Comparison of ENCODE assay signal across 27 mouse cellular contexts in genomic region chr5:139559782-139560181, GRCm38 (mm10). TPM values are rescaled to one million over a fixed set of nuclear protein-coding genes. Genes with fewer than 3 reads are reported as not detected.
DNase-seq lines count a peak whose midpoint lies in the region; ATAC-seq and TF ChIP-seq lines count a peak whose summit lies in the region.
"Had no signal": no experiment of that assay in that cellular context is flagged by ENCODE, and none has a peak within 500 bp of the region (broad histone marks: within the 10 kb centered on the region; RNA-seq: fewer than 3 reads in every experiment).

No protein-coding gene starts in this region.

- peaks cover 87% of the 10 kb centered on the region for H3K27me3 ChIP-seq in hindbrain, embryonic 14.5 days (ENCODE audit: control insufficient read depth, insufficient read depth, low read length)
- peaks cover 9% of the 10 kb centered on the region; the same call in 1 of the 2 replicates for H3K27me3 ChIP-seq in hindbrain, postnatal 0 days (ENCODE audit: insufficient read depth, low read length)
- peaks cover 100% of the 10 kb centered on the region for H3K27me3 ChIP-seq in midbrain, embryonic 10.5 days (ENCODE audit: low read depth, poor library complexity, severe bottlenecking)
- H3K27me3 ChIP-seq in midbrain, embryonic 15.5 days (replicated peaks): peaks cover 48% of the 10 kb centered on the region

- H3K4me2 ChIP-seq in hindbrain, embryonic 14.5 days (replicated peaks): no peak overlapping the region
- no peak overlapping the region for H3K4me2 ChIP-seq in hindbrain, postnatal 0 days (ENCODE audit: low read depth, low read length)
- H3K4me2 ChIP-seq in midbrain, embryonic 15.5 days: no peak overlapping the region
- H3K4me2 ChIP-seq: heart, embryonic 15.5 days; midbrain, embryonic 11.5 days had no signal

- no peak overlapping the region for H3K4me3 ChIP-seq in hindbrain, embryonic 14.5 days (replicated peaks; ENCODE audit: low read length)
- no peak overlapping the region for H3K4me3 ChIP-seq in hindbrain, postnatal 0 days (ENCODE audit: low read length)
- no peak overlapping the region for H3K4me3 ChIP-seq in midbrain, embryonic 10.5 days
- no peak overlapping the region for H3K4me3 ChIP-seq in midbrain, embryonic 15.5 days
- H3K4me3 ChIP-seq: heart, embryonic 15.5 days; limb, embryonic 10.5 days had no signal

- DNase-seq in adrenal gland, adult (ENCODE audit: inconsistent age in 2 of 2, low spot score in 1 of 2): peak; percentile 31 to 64
- DNase-seq in adrenal gland, postnatal 14 days: no peak
- no peak for DNase-seq in hindbrain, embryonic 14.5 days (ENCODE audit: low spot score)
- no peak for DNase-seq in hindbrain, postnatal 0 days (ENCODE audit: low spot score)
- no peak for DNase-seq in midbrain, embryonic 10.5 days (ENCODE audit: low spot score)
- no peak for DNase-seq in frontal cortex, postnatal 25 days (ENCODE audit: low spot score in 2 of 2)
- DNase-seq: adrenal gland, adult 8-10 months; heart, postnatal 36 days; kidney, adult 8-10 months; liver; lung, postnatal 10 days; thymus, adult 18-20 months; thymus, postnatal 36 days had no signal

- no peak overlapping the region for H3K9ac ChIP-seq in hindbrain, embryonic 14.5 days
- H3K9ac ChIP-seq in hindbrain, postnatal 0 days (replicated peaks; ENCODE audit: low read length): no peak overlapping the region
- no peak overlapping the region for H3K9ac ChIP-seq in midbrain, embryonic 15.5 days
- H3K9ac ChIP-seq: heart, embryonic 15.5 days had no signal

- no peak for TF ChIP-seq CTCF in hindbrain, postnatal 0 days (IDR thresholded peaks at IDR 0.05; ENCODE audit: low read depth)

- H3K4me1 ChIP-seq in hindbrain, embryonic 14.5 days (replicated peaks; ENCODE audit: control insufficient read depth, insufficient read depth, low read length): peaks cover 37% of the 10 kb centered on the region
- peaks cover 17% of the 10 kb centered on the region for H3K4me1 ChIP-seq in hindbrain, postnatal 0 days (ENCODE audit: insufficient read depth, low read length)
- peaks cover 62% of the 10 kb centered on the region for H3K4me1 ChIP-seq in midbrain, embryonic 10.5 days
- H3K4me1 ChIP-seq in midbrain, embryonic 15.5 days: peaks cover 39% of the 10 kb centered on the region

- H3K27ac ChIP-seq in hindbrain, embryonic 14.5 days: peak overlapping the region; percentile 71; the same call in 1 of the 2 replicates
- no peak overlapping the region for H3K27ac ChIP-seq in hindbrain, postnatal 0 days
- peak overlapping the region; percentile 34; the same call in 1 of the 2 replicates for H3K27ac ChIP-seq in midbrain, embryonic 10.5 days (replicated peaks)
- no peak overlapping the region for H3K27ac ChIP-seq in midbrain, embryonic 15.5 days
- H3K27ac ChIP-seq: heart, embryonic 15.5 days; limb, embryonic 10.5 days had no signal

- no peaks in the 10 kb centered on the region for H3K36me3 ChIP-seq in hindbrain, embryonic 14.5 days (replicated peaks; ENCODE audit: control insufficient read depth, insufficient read depth)
- H3K36me3 ChIP-seq in hindbrain, postnatal 0 days (ENCODE audit: insufficient read depth, low read length): no peaks in the 10 kb centered on the region
- no peaks in the 10 kb centered on the region for H3K36me3 ChIP-seq in midbrain, embryonic 10.5 days
- no peaks in the 10 kb centered on the region for H3K36me3 ChIP-seq in midbrain, embryonic 15.5 days (replicated peaks)
- H3K36me3 ChIP-seq: forebrain, embryonic 10.5 days; heart, embryonic 15.5 days; limb, embryonic 10.5 days had no signal

- H3K9me3 ChIP-seq in hindbrain, embryonic 14.5 days (ENCODE audit: control insufficient read depth, low read length): no peaks in the 10 kb centered on the region
- H3K9me3 ChIP-seq in hindbrain, postnatal 0 days (ENCODE audit: low read length): no peaks in the 10 kb centered on the region
- H3K9me3 ChIP-seq in midbrain, embryonic 10.5 days (replicated peaks): no peaks in the 10 kb centered on the region
- no peaks in the 10 kb centered on the region for H3K9me3 ChIP-seq in midbrain, embryonic 15.5 days
- H3K9me3 ChIP-seq: forebrain, embryonic 10.5 days; heart, embryonic 15.5 days; limb, embryonic 10.5 days had no signal

- 47% methylated on average over 7 of the region's 7 CpGs for WGBS in hindbrain, embryonic 14.5 days
- WGBS in hindbrain, postnatal 0 days: 53% methylated on average over 7 of the region's 7 CpGs
- WGBS in midbrain, embryonic 10.5 days: 45% methylated on average over 7 of the region's 7 CpGs
- WGBS in midbrain, embryonic 15.5 days: 51% methylated on average over 7 of the region's 7 CpGs

- ATAC-seq in hindbrain, embryonic 14.5 days (ENCODE audit: low FRiP score): no peak
- ATAC-seq in hindbrain, postnatal 0 days: no peak
- ATAC-seq in midbrain, embryonic 15.5 days (replicated peaks): no peak
- ATAC-seq: CD4-positive, CD25-positive, alpha-beta regulatory T cell, adult 4 months; inflammation-experienced regulatory T-cells, adult 6 months had no signal

RNA-seq across cellular contexts. Expression of gene Uncx, which starts 16.5 kb away (rescaled TPM):
- 0.15 TPM in 1 of 2 replicates, not detected in the other for total RNA-seq in adrenal gland, postnatal 14 days (2021)
- 25.4 and 31.0 TPM in 2 replicates for polyA plus RNA-seq in hindbrain, embryonic 14.5 days (2014; fragmentation: Nextera tagmentation; extraction: Ambion mirVana)
- 31.3 and 47.0 TPM in 2 replicates for total RNA-seq in hindbrain, postnatal 0 days (2014; rRNA removed)
- polyA plus RNA-seq in hindbrain, postnatal 0 days (2015; fragmentation: Nextera tagmentation; extraction: Ambion mirVana): 30.6 and 34.6 TPM in 2 replicates
- polyA plus RNA-seq in midbrain, embryonic 10.5 days (2016; fragmentation: Nextera tagmentation; extraction: Ambion mirVana): 18.8 and 36.7 TPM in 2 replicates
- 43.5 and 48.8 TPM in 2 replicates for polyA plus RNA-seq in midbrain, embryonic 15.5 days (2015; fragmentation: Nextera tagmentation; extraction: Ambion mirVana)
- total RNA-seq: adrenal gland, adult 8-10 months; gastrocnemius, adult 8-10 months; heart, postnatal 36 days; layer of hippocampus, postnatal 25 days; neutrophil, adult 5-6 weeks had no signal
- polyA plus RNA-seq: CD4-positive, CD25-positive, alpha-beta regulatory T cell, adult 4 months; gonadal fat pad, adult 2 months; heart, embryonic 15.5 days; inflammation-experienced regulatory T-cells, adult 6 months; liver, embryonic 16.5 days; small intestine, adult 2 months; stomach, embryonic 16.5 days had no signal

Comparison
In these comparisons a context has a peak if more than half of its experiments do, and no peak if none do; other contexts are left out.
1. DNase-seq: peak in adrenal gland, adult (2 of 2); none in adrenal gland, postnatal 14 days (single experiment), hindbrain, embryonic 14.5 days (single experiment), hindbrain, postnatal 0 days (single experiment), midbrain, embryonic 10.5 days (single experiment) and frontal cortex, postnatal 25 days (0 of 2).
2. H3K27ac ChIP-seq: peak in hindbrain, embryonic 14.5 days (single experiment) and midbrain, embryonic 10.5 days (single experiment); none in hindbrain, postnatal 0 days (single experiment) and midbrain, embryonic 15.5 days (single experiment).